Mouse (Mus musculus): Measurements from ENCODE around the gene Skint2. TPM values are rescaled to one million over a fixed set of nuclear protein-coding genes. Genes with fewer than 3 reads are reported as not detected.

Gene Skint2
- total RNA-seq (2015; ENCODE audit: low replicate concordance), result not detected in 2 replicates
- not detected in 2 replicates for total RNA-seq (2017; ENCODE audit: low replicate concordance)

- ATAC-seq (replicated peaks; ENCODE audit: low FRiP score, poor library complexity, severe bottlenecking), result no peak
Observed at GRCm38 (mm10) chr4:112556894-112557293, at the start of gene Skint2. Gene Skint2, plus strand, starts transcription at chr4:112557194.

Other genes with a start within 250 kb of the Skint2 start
- not detected in 2 replicates for gene Skint9, start 123.2 kb upstream of the Skint2 start, total RNA-seq (2015; ENCODE audit: low replicate concordance)
- not detected in 2 replicates for gene Skint9, start 123.2 kb upstream of the Skint2 start, total RNA-seq (2017; ENCODE audit: low replicate concordance)
- gene Skint10, start 217.7 kb downstream of the Skint2 start, total RNA-seq (2015; ENCODE audit: low replicate concordance), result not detected in 2 replicates
- not detected in 2 replicates for gene Skint10, start 217.7 kb downstream of the Skint2 start, total RNA-seq (2017; ENCODE audit: low replicate concordance)